Mouse (Mus musculus) G1E (cell line): Measurements from ENCODE around the gene Wee1. TPM values are rescaled to one million over a fixed set of nuclear protein-coding genes. Genes with fewer than 3 reads are reported as not detected.

ENCODE experiments used
- ATAC-seq: 2 replicates; pipeline ENCODE4 v1.8.0; 2016; ENCODE audit warnings: mild to moderate bottlenecking; ENCODE audit not compliant: insufficient number of reproducible peaks, poor library complexity, low FRiP score, severe bottlenecking; ENCODE audit errors: extremely low read depth
- DNase-seq: peaks from one replicate; pipeline ENCODE4 v3.0.0; 2012; ENCODE audit warnings: low spot score
- H3K27me3 ChIP-seq: 2 replicates; pipeline ENCODE4 v1.6.1; 2012; ENCODE audit warnings: mild to moderate bottlenecking, low read length, inconsistent platforms; ENCODE audit not compliant: insufficient read depth
- H3K36me3 ChIP-seq: replicated peaks from 2 replicates; pipeline ENCODE3; 2012; ENCODE audit warnings: mild to moderate bottlenecking, inconsistent platforms
- H3K4me1 ChIP-seq: 2 replicates; pipeline ENCODE4 v1.6.1; 2012; ENCODE audit warnings: low read depth, low read length, inconsistent platforms, mixed read lengths; ENCODE audit not compliant: insufficient read depth
- H3K4me3 ChIP-seq: 2 replicates; pipeline ENCODE4 v1.5.1; 2012; ENCODE audit warnings: low read depth, mild to moderate bottlenecking, inconsistent platforms, low read length, moderate library complexity, mixed read lengths
- H3K9me3 ChIP-seq: replicated peaks from 2 replicates; pipeline ENCODE4 v1.6.1; 2012; ENCODE audit warnings: inconsistent platforms
- CTCF ChIP-seq: IDR thresholded peaks from 2 replicates; pipeline ENCODE4 v1.5.1; 2012; ENCODE audit warnings: low read depth, low read length, inconsistent platforms, mixed read lengths
- GATA1 ChIP-seq: IDR thresholded peaks from 2 replicates; pipeline ENCODE4 v1.6.1; 2012; ENCODE audit warnings: borderline replicate concordance, low read length, inconsistent platforms, mixed read lengths
- GATA2 ChIP-seq: IDR thresholded peaks from 2 replicates; pipeline ENCODE4 v1.6.1; 2012; ENCODE audit warnings: low read depth, low read length, inconsistent platforms, borderline replicate concordance
- POLR2AphosphoS5 ChIP-seq: IDR thresholded peaks from 2 replicates; pipeline ENCODE4 v1.6.1; 2012; ENCODE audit warnings: low read depth, low read length, inconsistent platforms; ENCODE audit not compliant: insufficient replicate concordance
- TAL1 ChIP-seq: conservative IDR thresholded peaks from 2 replicates; pipeline ENCODE4 v1.6.1; 2012; ENCODE audit warnings: low read depth, low read length, inconsistent platforms, mixed read lengths
- polyA plus RNA-seq: library from polyadenylated mRNA; stranded (reverse); fragments of >175 nt; gene quantifications from 2 replicates; pipeline ENCODE4 v1.2.3, GENCODE M21; 2012
- total RNA-seq, 2 experiments: library from RNA; stranded (forward) in 1 of 2; stranded (reverse) in 1 of 2; fragments of 200-1000 nt in 1 of 2; fragments of >200 nt in 1 of 2; fragmentation: Nextera tagmentation in 1 of 2; gene quantifications; 2 replicates each; pipeline ENCODE4 v1.2.3; 2014 to 2017

Wee1 gene
- 82.1 and 86.6 TPM in 2 replicates for total RNA-seq (2014; fragmentation: Nextera tagmentation)
- 21.3 TPM in 2 replicates for total RNA-seq (2017)
- polyA plus RNA-seq, result 32.7 and 39.4 TPM in 2 replicates

- H3K9me3 ChIP-seq, result no peaks in the 10 kb centered on the region
- ATAC-seq (peak; percentile 91), DNase-seq (peak; percentile 95)
- no peak for TF ChIP-seq GATA1
- TF ChIP-seq TAL1, result no peak
- TF ChIP-seq POLR2AphosphoS5, result no peak
- no peak for TF ChIP-seq GATA2
- TF ChIP-seq CTCF, result no peak
- peak within 1 kb of the TSS; percentile 95 for H3K4me3 ChIP-seq
- H3K27me3 ChIP-seq, result no peaks in the 10 kb centered on the region
- peaks cover 12% of the 10 kb centered on the region for H3K36me3 ChIP-seq
- peaks cover 26% of the 10 kb centered on the region for H3K4me1 ChIP-seq
Observed at GRCm38 (mm10) chr7:110121516-110122288, at the start of gene Wee1. TSS of gene Wee1 (plus strand) at chr7:110122046.

- no peak overlapping the region for H3K4me3 ChIP-seq
- no peaks in the 10 kb centered on the region for H3K27me3 ChIP-seq
- TF ChIP-seq CTCF, result no peak
- no peak for TF ChIP-seq GATA2
- no peak for TF ChIP-seq POLR2AphosphoS5
- no peak for TF ChIP-seq GATA1
- TF ChIP-seq TAL1, result no peak
- no peaks in the 10 kb centered on the region for H3K9me3 ChIP-seq
- DNase-seq, result no peak
- no peak for ATAC-seq
- H3K4me1 ChIP-seq, result no peaks in the 10 kb centered on the region
- H3K36me3 ChIP-seq, result peaks cover 91% of the 10 kb centered on the region
Observed at GRCm38 (mm10) chr7:110078168-110078567, 43.7 kb upstream of the Wee1 start.

GRCm38 (mm10) chr7:110083386-110084165 lies 38.3 kb upstream of the Wee1 start:
- H3K27me3 ChIP-seq, result no peaks in the 10 kb centered on the region
- H3K36me3 ChIP-seq, result peaks cover 96% of the 10 kb centered on the region
- no peak for TF ChIP-seq POLR2AphosphoS5
- peak; percentile 58 for TF ChIP-seq CTCF
- peak; percentile 43 for DNase-seq
- H3K4me3 ChIP-seq, result no peak overlapping the region
- peaks cover 4% of the 10 kb centered on the region for H3K4me1 ChIP-seq
- H3K9me3 ChIP-seq, result no peaks in the 10 kb centered on the region
- no peak for ATAC-seq

GRCm38 (mm10) chr7:110085217-110085616 lies 36.6 kb upstream of the Wee1 start:
- no peaks in the 10 kb centered on the region for H3K27me3 ChIP-seq
- TF ChIP-seq POLR2AphosphoS5 (no peak), TAL1 (no peak), GATA2 (no peak), CTCF (no peak), GATA1 (no peak)
- no peak for DNase-seq
- H3K4me3 ChIP-seq, result no peak overlapping the region
- no peak for ATAC-seq
- no peaks in the 10 kb centered on the region for H3K9me3 ChIP-seq
- peaks cover 97% of the 10 kb centered on the region for H3K36me3 ChIP-seq
- H3K4me1 ChIP-seq, result peaks cover 4% of the 10 kb centered on the region

- peaks cover 99% of the 10 kb centered on the region for H3K36me3 ChIP-seq
- H3K4me3 ChIP-seq, result no peak overlapping the region
- no peaks in the 10 kb centered on the region for H3K27me3 ChIP-seq
- H3K9me3 ChIP-seq, result no peaks in the 10 kb centered on the region
- ATAC-seq, result no peak
- H3K4me1 ChIP-seq, result peaks cover 4% of the 10 kb centered on the region
- DNase-seq, result no peak
- TF ChIP-seq CTCF (no peak), GATA1 (no peak), GATA2 (no peak), TAL1 (no peak), POLR2AphosphoS5 (no peak)
Observed at GRCm38 (mm10) chr7:110087914-110088313, 33.9 kb upstream of the Wee1 start.

GRCm38 (mm10) chr7:110091670-110092069 lies 30.2 kb upstream of the Wee1 start:
- peaks cover 3% of the 10 kb centered on the region for H3K4me1 ChIP-seq
- DNase-seq (no peak), ATAC-seq (no peak)
- H3K27me3 ChIP-seq, result no peaks in the 10 kb centered on the region
- H3K4me3 ChIP-seq, result no peak overlapping the region
- no peak for TF ChIP-seq TAL1
- no peak for TF ChIP-seq GATA1
- TF ChIP-seq POLR2AphosphoS5, result no peak
- no peak for TF ChIP-seq GATA2
- TF ChIP-seq CTCF, result no peak
- H3K9me3 ChIP-seq, result no peaks in the 10 kb centered on the region
- H3K36me3 ChIP-seq, result peaks cover 97% of the 10 kb centered on the region
